Mouse (Mus musculus) spleen, adult 2 months (tissue): ENCODE results near the gene Gnb5.

ENCODE experiments used
- CTCF ChIP-seq: fragments of 200-500 bp; IDR thresholded peaks from 2 replicates; pipeline ENCODE4 v1.5.1; 2011; ENCODE audit warnings: mild to moderate bottlenecking, inconsistent platforms; ENCODE audit not compliant: insufficient read depth, insufficient read length, insufficient replicate concordance; ENCODE audit errors: extremely low read depth
- POLR2A ChIP-seq: fragments of 200-500 bp; IDR thresholded peaks from 2 replicates; pipeline ENCODE4 v1.6.1; 2011; ENCODE audit warnings: low read depth, low read length, inconsistent platforms

GRCm38 (mm10) chr9:75264008-75264718 is 41.9 kb upstream of the Gnb5 start:
- no peak for TF ChIP-seq CTCF
- no peak for TF ChIP-seq POLR2A
